Mouse (Mus musculus) hindbrain, embryonic 12.5 days (tissue): ENCODE measurements around the gene Tmem214. TPM values are rescaled to one million over a fixed set of nuclear protein-coding genes. Genes with fewer than 3 reads are reported as not detected.

Experiments used
- ATAC-seq: fragments of 200-750 bp; cut with Nextera tagmentation; 2 replicates; pipeline ENCODE4 v1.8.0; 2017; ENCODE audit warnings: moderate TSS enrichment; ENCODE audit not compliant: low FRiP score
- H3K27ac ChIP-seq: fragments of 300-500 bp; sonication (generic); 2 replicates; pipeline ENCODE4 v1.5.1; 2016; ENCODE audit warnings: mild to moderate bottlenecking
- H3K27me3 ChIP-seq: fragments of 300-500 bp; sonication (generic); 2 replicates; pipeline ENCODE4 v1.6.1; 2016; ENCODE audit warnings: mild to moderate bottlenecking
- H3K36me3 ChIP-seq: fragments of 300-500 bp; sonication (generic); 2 replicates; pipeline ENCODE4 v1.6.1; 2016; ENCODE audit warnings: mild to moderate bottlenecking
- H3K4me1 ChIP-seq: fragments of 300-500 bp; sonication (generic); 2 replicates; pipeline ENCODE4 v1.6.1; 2016
- H3K4me2 ChIP-seq: fragments of 300-500 bp; sonication (generic); replicated peaks from 2 replicates; pipeline ENCODE4 v1.6.1; 2016; ENCODE audit warnings: mild to moderate bottlenecking
- H3K4me3 ChIP-seq: fragments of 300-500 bp; sonication (generic); 2 replicates; pipeline ENCODE4 v1.5.1; 2016; ENCODE audit warnings: mild to moderate bottlenecking
- H3K9ac ChIP-seq: fragments of 300-500 bp; sonication (generic); 2 replicates; pipeline ENCODE4 v1.6.1; 2016; ENCODE audit warnings: mild to moderate bottlenecking, moderate library complexity
- H3K9me3 ChIP-seq: fragments of 300-500 bp; sonication (generic); replicated peaks from 2 replicates; pipeline ENCODE4 v1.6.1; 2016; ENCODE audit warnings: mild to moderate bottlenecking
- WGBS: fragments of 180-500 bp; shearing (Covaris S2); methylation state at CpG from one replicate; pipeline ENCODE4 v1.1.7; 2016; 5-methylcytosine and 5-hydroxymethylcytosine counted together
- polyA plus RNA-seq: library from polyadenylated mRNA; unstranded; fragments of >200 nt; fragmentation: Nextera tagmentation; extraction: Ambion mirVana; gene quantifications from 2 replicates; pipeline ENCODE4 v1.2.1, GENCODE M21; 2016

The Tmem214 gene
- polyA plus RNA-seq, 1 experiment from 2014 or later, result 68.5 TPM

DNA sequence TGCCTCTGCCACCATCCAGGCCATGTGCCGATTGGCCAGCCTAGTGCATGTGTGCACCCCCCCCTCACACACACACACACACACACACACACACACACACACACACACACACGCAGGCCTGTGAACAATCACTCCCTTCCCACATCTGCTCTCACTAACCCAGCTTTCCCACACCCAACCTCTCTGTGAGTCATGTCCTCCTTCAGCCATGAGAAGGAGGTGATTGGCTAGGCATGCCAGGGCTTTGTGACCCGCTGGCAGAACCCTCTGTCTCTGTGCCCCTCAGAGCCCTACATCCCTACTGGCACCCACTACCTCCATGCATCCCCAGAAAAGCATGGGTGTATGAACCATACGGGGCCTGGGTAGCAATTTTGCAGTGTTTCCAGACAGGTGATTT is 14.3 kb upstream of the Tmem214 start:
- Histone ChIP-seq H3K27ac (no peak overlapping the region), H3K9me3 (no peaks in the 10 kb centered on the region), H3K9ac (no peak overlapping the region), H3K36me3 (no peaks in the 10 kb centered on the region), H3K4me2 (no peak overlapping the region), H3K4me1 (no peaks in the 10 kb centered on the region), H3K27me3 (no peaks in the 10 kb centered on the region), H3K4me3 (no peak overlapping the region)
- no peak for ATAC-seq
- 88% methylated on average over 4 of the region's 4 CpGs for WGBS

DNA sequence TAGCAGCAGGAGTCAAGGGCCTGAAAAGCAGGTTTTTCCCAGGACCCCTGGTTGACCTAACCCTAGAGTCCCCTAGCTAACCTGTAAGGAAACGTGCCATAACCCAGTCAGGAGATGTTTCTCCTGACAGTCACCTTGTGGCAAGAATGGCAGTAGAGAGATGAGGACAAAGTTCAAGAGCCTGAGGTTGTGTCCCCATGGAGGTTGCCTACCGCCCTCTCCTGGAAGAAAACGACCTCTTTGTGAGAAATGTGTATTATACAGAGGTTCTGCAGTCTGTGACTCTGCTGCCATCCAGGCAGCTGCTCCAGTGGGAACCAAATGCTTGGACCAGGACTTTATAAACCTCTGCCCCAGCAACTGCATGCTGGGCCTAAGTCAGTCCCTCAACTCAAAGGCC is 12.1 kb upstream of the Tmem214 start:
- no peaks in the 10 kb centered on the region for H3K36me3 ChIP-seq
- H3K9me3 ChIP-seq, result no peaks in the 10 kb centered on the region
- H3K27ac ChIP-seq, result no peak overlapping the region
- no peaks in the 10 kb centered on the region for H3K27me3 ChIP-seq
- no peak overlapping the region for H3K4me3 ChIP-seq
- no peak for ATAC-seq
- H3K4me1 ChIP-seq, result no peaks in the 10 kb centered on the region
- no peak overlapping the region for H3K9ac ChIP-seq
- WGBS, result 48% methylated on average over 3 of the region's 3 CpGs
- no peak overlapping the region for H3K4me2 ChIP-seq

DNA sequence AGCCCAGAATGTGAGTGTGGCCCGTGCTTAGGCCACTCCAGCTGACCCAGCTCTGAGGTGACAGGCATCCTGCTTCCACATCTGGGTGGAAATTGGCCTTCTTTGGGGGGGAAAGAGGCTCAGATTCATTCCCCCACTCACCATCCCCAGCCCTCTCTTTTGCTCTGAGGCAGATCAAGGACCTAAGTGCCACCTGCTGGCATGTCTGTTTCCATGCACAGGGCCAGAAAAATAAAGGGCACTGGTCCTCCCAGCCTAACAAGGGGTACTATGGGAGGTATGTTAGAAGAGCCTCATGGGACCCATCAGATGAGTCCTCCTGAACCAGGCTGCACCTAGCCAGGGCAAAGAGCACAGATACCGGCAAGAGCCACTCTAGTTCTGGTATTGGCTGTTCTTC is 11.7 kb upstream of the Tmem214 start:
- Histone ChIP-seq H3K4me3 (no peak overlapping the region), H3K4me2 (no peak overlapping the region), H3K27me3 (no peaks in the 10 kb centered on the region), H3K9ac (no peak overlapping the region), H3K9me3 (no peaks in the 10 kb centered on the region), H3K4me1 (no peaks in the 10 kb centered on the region), H3K27ac (no peak overlapping the region), H3K36me3 (no peaks in the 10 kb centered on the region)
- no peak for ATAC-seq
- WGBS, result 76% methylated on average over 2 of the region's 2 CpGs

DNA sequence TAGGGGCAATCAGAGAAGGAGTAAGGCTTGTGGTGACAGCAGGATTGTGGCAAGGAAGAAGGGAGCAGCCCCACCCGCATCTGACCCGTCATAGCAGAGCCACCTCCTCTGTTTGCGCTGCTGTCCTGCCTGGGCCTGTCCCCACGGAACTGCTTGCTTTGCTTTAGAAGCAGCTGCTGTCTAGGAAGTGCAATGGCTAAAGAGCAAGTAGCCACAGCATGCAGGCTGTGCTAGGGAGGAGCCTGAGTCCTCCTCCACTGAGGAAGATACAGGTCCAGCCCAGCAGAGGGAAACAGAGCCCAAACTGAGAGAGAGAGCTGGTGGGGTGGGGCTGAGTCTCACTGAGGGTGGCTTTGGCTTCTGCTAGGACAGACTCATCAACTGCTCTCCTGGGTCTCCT is 4.0 kb upstream of the Tmem214 start:
- Histone ChIP-seq H3K27ac (no peak overlapping the region), H3K36me3 (peaks cover 34% of the 10 kb centered on the region), H3K4me1 (peaks cover 2% of the 10 kb centered on the region; the same call in 1 of the 2 replicates), H3K27me3 (no peaks in the 10 kb centered on the region), H3K4me2 (no peak overlapping the region), H3K9me3 (no peaks in the 10 kb centered on the region), H3K4me3 (no peak overlapping the region), H3K9ac (no peak overlapping the region)
- no peak for ATAC-seq
- WGBS, result 56% methylated on average over 4 of the region's 4 CpGs

DNA sequence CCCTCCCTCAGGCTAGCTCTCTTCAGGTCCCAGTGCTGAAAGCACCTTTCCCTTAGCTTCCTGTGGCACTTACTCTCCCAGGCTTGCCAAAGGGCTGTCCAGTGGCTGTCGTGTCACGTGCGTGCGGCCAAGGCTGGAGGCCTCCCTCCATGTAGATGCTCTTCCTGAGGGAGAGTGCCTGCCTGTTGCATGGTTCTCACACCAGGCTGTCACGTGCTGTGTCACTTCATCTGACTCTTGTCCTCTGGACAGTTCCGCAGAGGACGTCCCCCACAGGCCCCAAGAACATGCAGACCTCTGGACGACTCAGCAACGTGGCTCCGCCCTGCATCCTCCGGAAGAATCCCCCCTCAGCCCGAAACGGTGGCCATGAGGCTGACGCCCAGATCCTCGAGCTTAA is 3.5 kb upstream of the Tmem214 start:
- Histone ChIP-seq H3K27ac (no peak overlapping the region), H3K9me3 (no peaks in the 10 kb centered on the region), H3K9ac (no peak overlapping the region), H3K4me2 (no peak overlapping the region), H3K36me3 (peaks cover 34% of the 10 kb centered on the region), H3K4me1 (peaks cover 6% of the 10 kb centered on the region; the same call in 1 of the 2 replicates), H3K4me3 (no peak overlapping the region), H3K27me3 (no peaks in the 10 kb centered on the region)
- ATAC-seq, result no peak
- 52% methylated on average over 15 of the region's 15 CpGs for WGBS

DNA sequence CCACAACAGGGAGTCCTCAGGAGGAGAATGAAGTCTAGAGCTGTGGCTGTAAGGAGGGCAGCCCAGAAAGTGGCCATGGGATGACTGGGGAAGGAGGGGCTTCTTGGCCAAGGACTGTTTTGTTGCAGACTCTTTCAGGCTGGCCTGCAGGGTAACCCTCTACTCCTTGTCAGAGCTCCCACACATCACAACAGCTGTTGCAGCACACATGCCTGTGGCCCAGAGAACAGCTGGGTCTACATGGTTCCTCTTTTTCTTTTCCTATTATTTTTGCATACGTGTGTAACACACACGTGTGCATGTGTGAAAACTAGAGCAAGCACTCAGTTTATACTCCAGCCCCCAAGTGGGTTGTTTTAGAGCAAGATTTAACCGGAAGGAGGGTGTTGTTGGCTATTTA is 941 bp upstream of the Tmem214 start:
- no peak overlapping the region for H3K27ac ChIP-seq
- no peak for ATAC-seq
- H3K4me3 ChIP-seq, result no peak overlapping the region
- peaks cover 42% of the 10 kb centered on the region for H3K36me3 ChIP-seq
- peaks cover 19% of the 10 kb centered on the region for H3K4me1 ChIP-seq
- 86% methylated on average over 3 of the region's 3 CpGs for WGBS
- no peak overlapping the region for H3K9ac ChIP-seq
- no peaks in the 10 kb centered on the region for H3K27me3 ChIP-seq
- H3K4me2 ChIP-seq, result no peak overlapping the region
- H3K9me3 ChIP-seq, result no peaks in the 10 kb centered on the region

DNA sequence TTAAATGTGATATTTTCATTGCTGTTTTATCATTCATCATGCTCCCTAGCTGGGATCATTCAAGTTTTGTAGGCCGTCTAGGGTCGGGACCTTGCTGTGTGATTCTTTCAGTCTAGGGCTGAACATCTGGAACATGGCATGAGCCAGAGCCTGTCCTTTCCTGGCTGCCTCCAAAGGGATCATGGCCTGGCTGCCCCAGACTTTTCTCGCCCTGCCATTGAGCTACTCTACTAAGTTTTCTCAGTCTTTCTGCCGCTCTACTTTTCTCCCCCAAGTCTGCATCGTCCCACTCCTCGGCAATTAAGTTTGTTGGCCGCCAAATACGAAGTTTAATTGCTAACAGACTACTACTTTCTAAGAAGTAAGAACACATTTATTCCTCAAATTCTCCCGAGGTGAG is 1.2 kb downstream of the Tmem214 start:
- peak overlapping the region; percentile 79 for H3K4me2 ChIP-seq
- no peak for ATAC-seq
- peaks cover 53% of the 10 kb centered on the region for H3K36me3 ChIP-seq
- WGBS, result 18% methylated on average over 9 of the region's 9 CpGs
- H3K4me3 ChIP-seq, result peak overlapping the region; percentile 90
- H3K27ac ChIP-seq, result no peak overlapping the region; the same call in 1 of the 2 replicates
- H3K27me3 ChIP-seq, result no peaks in the 10 kb centered on the region
- peak overlapping the region; percentile 93 for H3K9ac ChIP-seq
- H3K4me1 ChIP-seq, result peaks cover 19% of the 10 kb centered on the region
- no peaks in the 10 kb centered on the region for H3K9me3 ChIP-seq

DNA sequence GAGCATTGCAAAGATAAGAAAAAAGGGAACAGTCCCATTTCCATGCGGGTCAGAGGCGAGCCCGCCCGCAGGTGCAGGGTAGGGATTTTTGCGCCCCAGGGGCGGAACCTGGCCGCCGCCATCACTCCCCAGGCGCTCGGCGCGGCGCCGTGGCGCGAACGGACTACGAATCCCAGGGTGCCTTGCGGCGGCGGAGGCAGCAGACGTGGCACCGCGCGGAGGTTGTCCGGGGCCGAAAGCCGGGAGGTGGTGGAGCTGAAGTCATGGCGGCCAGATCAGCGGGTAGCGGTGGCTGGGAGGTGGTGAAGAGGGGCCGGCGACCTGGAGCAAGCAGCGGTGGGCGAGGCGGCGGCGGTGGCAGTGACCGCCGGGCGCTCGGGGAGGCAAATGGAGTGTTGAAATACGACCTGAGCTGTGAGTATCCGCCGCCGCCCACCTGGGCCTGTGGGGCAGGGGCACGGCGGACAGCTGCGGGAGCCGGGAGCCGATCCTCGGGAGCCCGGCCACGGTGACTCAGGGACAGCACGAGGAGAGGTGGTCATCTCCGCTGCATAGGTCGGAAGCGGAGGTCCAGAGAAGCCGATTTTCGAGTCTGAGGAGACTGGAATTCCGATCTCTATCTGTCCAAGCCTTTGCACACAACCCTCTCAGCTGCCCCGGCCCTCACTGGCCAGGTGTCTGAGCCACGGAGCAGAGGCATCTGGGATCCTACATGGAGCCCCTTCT is 1.8 kb downstream of the Tmem214 start:
- no peaks in the 10 kb centered on the region for H3K9me3 ChIP-seq
- peak overlapping the region; percentile 79 for H3K4me2 ChIP-seq
- under 1% methylated on average over 63 of the region's 63 CpGs for WGBS
- H3K27me3 ChIP-seq, result no peaks in the 10 kb centered on the region
- H3K9ac ChIP-seq, result peak overlapping the region; percentile 93
- H3K27ac ChIP-seq, result peak overlapping the region; percentile 55
- H3K4me1 ChIP-seq, result peaks cover 19% of the 10 kb centered on the region
- ATAC-seq, result peak; percentile 92
- peak overlapping the region; percentile 90 for H3K4me3 ChIP-seq
- peaks cover 53% of the 10 kb centered on the region for H3K36me3 ChIP-seq

DNA sequence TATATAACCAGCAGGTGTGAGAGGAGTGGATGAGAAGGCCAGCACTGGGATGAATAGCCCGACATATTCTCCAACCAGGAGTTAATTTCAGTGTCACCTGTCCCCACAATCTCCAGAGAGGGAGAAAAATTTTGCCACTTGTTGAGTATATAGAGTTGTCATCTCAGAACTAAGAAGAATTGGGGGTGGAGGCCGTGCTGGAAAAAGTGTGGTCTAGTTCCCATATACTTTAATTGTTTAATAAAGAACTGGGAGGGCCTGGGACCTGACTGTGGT is 2.3 kb downstream of the Tmem214 start:
- Histone ChIP-seq H3K9me3 (no peaks in the 10 kb centered on the region), H3K27ac (peak overlapping the region; percentile 55), H3K4me1 (peaks cover 19% of the 10 kb centered on the region), H3K9ac (peak overlapping the region; percentile 93), H3K36me3 (peaks cover 54% of the 10 kb centered on the region), H3K27me3 (no peaks in the 10 kb centered on the region), H3K4me3 (peak overlapping the region; percentile 90), H3K4me2 (peak overlapping the region; percentile 79)
- ATAC-seq, result no peak
- 25% methylated on average over 2 of the region's 2 CpGs for WGBS

DNA sequence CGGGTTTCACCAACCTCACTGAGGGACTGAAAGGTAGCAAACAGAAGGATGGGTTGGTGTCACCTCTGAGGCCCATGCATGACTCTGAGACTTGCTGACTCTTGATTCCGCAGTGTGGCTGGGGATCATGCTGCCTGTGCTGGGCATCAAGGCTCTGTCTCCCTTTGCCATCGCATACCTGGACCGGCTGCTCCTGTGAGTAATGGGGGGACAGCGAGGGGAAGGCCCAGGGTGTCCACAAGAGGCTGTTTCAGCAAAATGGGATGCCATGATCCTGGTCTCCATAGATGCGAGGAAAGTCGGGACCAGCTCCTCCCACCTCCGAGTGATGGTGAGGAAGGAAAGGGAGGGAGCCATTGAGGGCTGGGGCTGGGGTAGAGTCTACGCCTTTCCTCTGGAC is 4.8 kb downstream of the Tmem214 start:
- peaks cover 19% of the 10 kb centered on the region for H3K4me1 ChIP-seq
- H3K4me3 ChIP-seq, result no peak overlapping the region
- no peak overlapping the region for H3K9ac ChIP-seq
- WGBS, result 92% methylated on average over 9 of the region's 9 CpGs
- no peaks in the 10 kb centered on the region for H3K27me3 ChIP-seq
- H3K9me3 ChIP-seq, result no peaks in the 10 kb centered on the region
- H3K4me2 ChIP-seq, result no peak overlapping the region
- peaks cover 65% of the 10 kb centered on the region for H3K36me3 ChIP-seq
- no peak for ATAC-seq
- no peak overlapping the region for H3K27ac ChIP-seq

DNA sequence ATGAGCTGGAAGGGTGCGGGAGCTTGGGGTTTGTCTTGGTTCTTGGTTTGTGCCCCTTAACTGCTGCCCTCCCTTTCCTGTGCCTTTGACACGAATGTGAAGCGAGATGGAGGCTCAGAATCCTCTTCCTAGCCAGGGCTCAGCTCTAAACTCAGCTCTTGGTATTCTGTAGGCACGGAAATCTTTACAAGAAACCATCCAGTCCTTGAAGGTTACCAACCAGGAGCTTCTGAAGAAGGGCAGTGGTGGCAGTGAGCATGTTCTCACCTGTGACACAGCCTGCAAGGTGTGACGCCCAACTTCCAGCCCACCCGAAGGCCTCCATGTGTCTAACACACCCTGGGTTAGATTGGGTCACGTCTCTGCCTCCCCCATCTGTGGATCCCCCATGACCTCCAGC is 6.6 kb downstream of the Tmem214 start:
- Histone ChIP-seq H3K27me3 (no peaks in the 10 kb centered on the region), H3K36me3 (peaks cover 71% of the 10 kb centered on the region), H3K9ac (no peak overlapping the region), H3K4me1 (peaks cover 13% of the 10 kb centered on the region), H3K27ac (no peak overlapping the region), H3K4me3 (no peak overlapping the region), H3K9me3 (no peaks in the 10 kb centered on the region), H3K4me2 (no peak overlapping the region)
- 91% methylated on average over 7 of the region's 7 CpGs for WGBS
- no peak for ATAC-seq

DNA sequence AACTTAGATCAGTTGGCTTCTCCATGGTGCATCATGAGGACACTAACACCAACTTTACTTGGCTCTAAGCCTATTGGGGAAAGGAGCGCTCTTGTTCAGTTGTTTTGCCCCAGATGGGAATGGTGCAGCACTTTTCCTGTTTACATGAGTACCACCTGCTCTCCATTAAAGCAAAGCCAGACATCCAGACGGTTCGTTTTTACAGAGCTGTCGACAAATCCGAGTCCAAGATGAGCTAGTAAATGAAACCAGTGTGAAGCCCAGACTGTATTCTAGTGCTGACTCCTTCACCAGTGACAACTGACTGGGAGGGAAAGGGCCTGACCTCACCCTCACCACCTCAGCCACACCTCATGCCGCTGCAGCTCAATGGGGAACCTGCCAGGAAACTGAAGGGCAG is 10.8 kb downstream of the Tmem214 start:
- no peak for ATAC-seq
- Histone ChIP-seq H3K27me3 (no peaks in the 10 kb centered on the region), H3K36me3 (peaks cover 46% of the 10 kb centered on the region), H3K9ac (no peak overlapping the region), H3K4me2 (no peak overlapping the region), H3K4me3 (no peak overlapping the region), H3K9me3 (no peaks in the 10 kb centered on the region), H3K27ac (no peak overlapping the region), H3K4me1 (no peaks in the 10 kb centered on the region)
- 63% methylated on average over 6 of the region's 6 CpGs for WGBS

DNA sequence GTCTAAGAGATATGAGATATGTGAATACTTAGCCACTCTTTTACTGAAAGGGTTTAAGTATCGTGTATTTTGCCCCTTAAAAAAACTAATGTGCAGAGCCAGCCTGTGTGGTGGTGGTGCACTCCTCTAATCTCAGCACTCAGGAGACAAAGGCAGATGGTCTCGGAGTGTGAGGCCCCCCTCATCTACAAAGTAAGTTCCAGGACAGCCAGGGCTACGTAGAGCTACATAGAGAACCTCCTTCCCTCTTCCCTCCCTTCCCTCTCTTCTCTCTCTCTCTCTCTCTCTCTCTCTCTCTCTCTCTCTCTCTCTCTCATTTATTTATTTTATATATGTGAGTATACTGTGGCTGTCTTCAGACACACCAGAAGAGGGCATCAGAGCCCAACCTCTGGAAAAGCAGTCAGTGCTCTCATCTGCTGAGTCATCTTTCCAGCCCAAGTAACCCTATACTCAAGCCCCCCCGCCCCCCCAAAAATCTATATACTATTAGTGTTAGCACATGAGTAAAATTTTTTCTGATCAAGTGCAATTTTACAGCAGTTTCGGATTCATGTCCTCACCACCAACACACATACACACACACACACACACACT is 11.6 kb downstream of the Tmem214 start:
- no peak overlapping the region for H3K4me2 ChIP-seq
- H3K9me3 ChIP-seq, result no peaks in the 10 kb centered on the region
- no peaks in the 10 kb centered on the region for H3K27me3 ChIP-seq
- no peak overlapping the region for H3K27ac ChIP-seq
- 91% methylated on average over 5 of the region's 5 CpGs for WGBS
- no peak overlapping the region for H3K9ac ChIP-seq
- no peaks in the 10 kb centered on the region for H3K4me1 ChIP-seq
- H3K36me3 ChIP-seq, result peaks cover 37% of the 10 kb centered on the region
- no peak for ATAC-seq
- H3K4me3 ChIP-seq, result no peak overlapping the region
